Mouse (Mus musculus): ENCODE data around the gene Clic3. TPM values are rescaled to one million over a fixed set of nuclear protein-coding genes. Genes with fewer than 3 reads are reported as not detected.
"Not testable (repeated sequence)": the region's sequence is repeated elsewhere in the genome, so short reads cannot be mapped to it uniquely, and the experiment has no call there.

Clic3 gene
- under 1 TPM; 0.90 to 0.91 TPM for total RNA-seq (2021)
- long read RNA-seq, experiment 1, partial matches to known transcripts = 0 of 2 reads
- long read RNA-seq, experiment 1, other reads (novel, unspliced or antisense) = 0 of 2 reads
- long read RNA-seq, experiment 2, partial matches to known transcripts = 1 of 1 reads
- long read RNA-seq, experiment 2, other reads (novel, unspliced or antisense) = 0 of 1 reads

DNA sequence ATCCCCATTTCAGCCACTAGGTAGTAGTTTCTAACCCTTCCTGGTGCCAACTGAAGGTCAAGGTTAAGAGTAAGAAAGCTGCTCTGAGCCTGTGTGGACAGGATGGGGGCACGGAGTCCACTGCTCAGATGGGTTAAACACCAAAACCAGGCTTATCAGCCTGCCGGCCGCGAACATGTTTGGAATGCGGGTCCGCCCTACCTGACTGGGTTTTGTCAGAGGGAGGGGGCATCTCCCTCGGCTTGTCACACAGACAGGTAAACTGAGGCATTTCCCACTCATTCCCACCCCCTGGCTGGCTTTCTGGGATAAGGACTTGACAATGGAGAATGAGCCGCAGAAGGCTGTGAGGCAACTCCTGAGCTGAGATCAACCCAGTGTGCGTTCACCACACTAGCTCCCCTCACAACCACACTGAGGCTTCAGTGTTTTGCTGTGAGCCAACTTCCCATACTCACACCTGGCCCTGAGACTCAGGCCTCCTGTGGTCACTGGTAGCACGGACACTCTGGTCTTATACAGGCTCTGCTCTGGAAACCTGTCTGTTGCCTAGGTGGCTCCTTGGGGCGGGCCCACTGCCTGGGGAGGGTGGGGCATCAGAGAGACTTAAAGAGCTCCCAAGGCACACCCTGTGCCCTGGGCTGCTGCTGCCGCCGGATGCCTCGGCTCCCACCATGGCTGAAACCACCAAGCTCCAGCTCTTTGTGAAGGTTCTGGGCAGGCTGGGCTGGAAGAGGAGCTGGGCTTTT, at the start of gene Clic3:
Gene Clic3 (plus strand): TSS at position 634 of the 749 bp plus-strand sequence.
- peak; percentile 16 for DNase-seq

DNA sequence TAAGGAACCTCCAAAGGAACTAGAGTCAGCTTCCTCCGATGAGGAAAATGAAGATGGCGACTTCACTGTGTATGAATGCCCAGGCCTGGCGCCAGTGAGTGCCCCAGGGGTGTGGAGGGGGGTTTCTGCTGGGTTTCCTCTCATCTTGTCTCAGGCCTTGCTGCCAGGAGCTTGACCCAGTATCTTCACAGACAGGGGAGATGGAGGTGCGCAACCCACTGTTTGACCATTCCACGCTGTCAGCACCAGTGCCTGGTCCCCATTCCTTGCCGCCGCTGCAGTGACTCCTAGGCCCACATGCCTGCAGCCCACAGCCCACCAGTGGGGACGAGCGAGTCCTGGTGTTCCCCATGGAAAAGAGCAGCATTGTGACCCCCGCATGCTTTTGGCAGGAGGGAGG, 47.7 kb upstream of the Clic3 start:
- no peak for DNase-seq

DNA sequence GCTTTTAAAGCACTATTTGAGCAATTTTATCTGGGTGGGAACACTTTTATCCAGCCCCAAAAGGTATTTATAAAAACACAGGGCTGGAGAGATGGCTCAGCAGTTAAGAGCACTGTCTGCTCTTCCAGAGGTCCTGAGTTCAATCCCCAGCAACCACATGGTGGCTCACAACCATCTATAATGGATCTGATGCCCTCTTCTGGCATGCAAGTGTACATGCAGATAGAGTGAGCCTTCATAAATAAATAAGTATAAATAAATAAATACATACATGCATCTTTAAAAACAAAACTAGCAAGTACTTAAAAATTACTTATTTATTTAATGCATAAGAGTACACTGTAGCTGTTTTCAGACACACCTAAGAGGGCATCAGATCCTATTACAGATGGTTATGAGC, 43.2 kb upstream of the Clic3 start:
- not testable (repeated sequence) for DNase-seq

DNA sequence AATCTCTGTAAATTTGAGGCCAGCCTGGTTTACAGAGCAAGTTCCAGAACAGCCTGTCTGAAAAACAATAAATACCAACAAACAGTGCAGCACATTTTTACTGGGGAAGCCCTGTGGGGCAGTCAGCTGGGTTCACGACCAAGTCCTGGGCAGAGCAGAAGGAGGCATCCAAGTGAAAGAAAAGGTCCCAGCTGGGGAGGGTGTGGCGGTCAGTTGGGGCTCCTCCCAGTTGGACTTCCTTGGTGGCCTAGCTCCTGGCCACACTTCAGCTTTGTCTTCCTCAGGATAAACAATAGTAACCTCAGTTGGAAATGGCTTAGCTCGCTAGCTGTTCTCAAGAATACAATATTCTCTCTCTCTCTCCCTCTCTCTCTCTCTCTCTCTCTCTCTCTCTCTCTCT, 39.2 kb upstream of the Clic3 start:
- peak; percentile 45 for DNase-seq

DNA sequence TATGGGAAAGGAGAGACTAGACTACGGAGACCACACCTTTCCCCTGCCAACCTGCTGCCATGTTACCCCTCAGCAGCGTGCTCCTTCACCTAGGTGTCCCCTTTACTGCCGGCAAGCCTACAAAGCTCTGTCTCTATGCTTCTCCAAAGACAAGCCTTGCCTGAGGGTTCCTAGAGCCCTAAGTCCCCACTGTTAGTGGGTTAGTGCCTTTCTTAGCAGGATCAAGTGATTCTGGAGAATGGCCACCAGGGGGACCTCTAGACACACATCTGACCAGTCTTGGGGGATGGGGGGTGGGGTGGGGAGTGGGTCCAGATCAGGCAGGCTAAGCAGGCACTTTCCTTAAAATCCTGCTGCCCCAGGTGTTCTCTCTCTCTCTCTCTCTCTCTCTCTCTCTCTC, 34.7 kb upstream of the Clic3 start:
- peak; percentile 56 for DNase-seq

DNA sequence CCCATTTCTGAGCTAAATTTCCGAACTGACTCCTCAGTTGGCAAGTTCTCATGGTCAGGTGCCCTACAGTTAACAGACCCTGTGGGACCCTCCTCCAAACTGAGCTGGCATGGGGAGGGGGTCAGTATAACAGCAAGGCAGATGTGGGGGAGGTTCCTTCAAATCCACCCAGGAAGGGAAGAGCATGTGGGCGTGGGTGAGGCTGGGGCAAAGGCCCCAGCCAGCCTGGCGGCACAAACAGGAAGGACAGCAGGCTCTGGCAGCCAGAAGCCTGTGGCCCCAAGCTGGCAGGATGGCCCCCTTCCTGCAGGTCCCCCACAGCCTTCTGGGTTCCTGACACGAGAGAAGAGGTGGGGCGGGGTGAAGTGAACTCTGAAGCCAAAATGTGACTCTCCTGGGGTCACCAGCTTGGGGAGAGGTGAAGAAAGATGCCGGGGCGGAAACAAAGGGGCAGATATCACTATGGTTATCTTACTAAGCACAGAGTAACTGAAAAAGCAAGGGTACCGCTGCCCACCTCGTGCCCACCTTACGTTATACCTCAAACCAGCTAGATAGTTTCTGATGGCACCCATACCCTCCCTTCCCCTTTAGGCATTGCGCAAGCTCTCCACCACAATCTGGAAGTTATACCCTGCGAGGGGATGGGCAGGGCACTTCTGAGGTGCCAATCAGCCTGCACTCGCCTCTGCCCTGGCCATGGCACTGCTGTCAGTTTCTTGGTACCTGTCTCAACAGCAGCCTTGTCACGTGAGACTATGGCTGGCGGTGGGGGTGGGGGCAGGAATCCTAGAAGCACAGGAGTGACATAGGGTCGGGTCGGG, 33.8 kb upstream of the Clic3 start, which contains the start of gene Fut7:
Gene Fut7 (plus strand): TSS at position 681 of the 824 bp plus-strand sequence.
- no peak for DNase-seq

DNA sequence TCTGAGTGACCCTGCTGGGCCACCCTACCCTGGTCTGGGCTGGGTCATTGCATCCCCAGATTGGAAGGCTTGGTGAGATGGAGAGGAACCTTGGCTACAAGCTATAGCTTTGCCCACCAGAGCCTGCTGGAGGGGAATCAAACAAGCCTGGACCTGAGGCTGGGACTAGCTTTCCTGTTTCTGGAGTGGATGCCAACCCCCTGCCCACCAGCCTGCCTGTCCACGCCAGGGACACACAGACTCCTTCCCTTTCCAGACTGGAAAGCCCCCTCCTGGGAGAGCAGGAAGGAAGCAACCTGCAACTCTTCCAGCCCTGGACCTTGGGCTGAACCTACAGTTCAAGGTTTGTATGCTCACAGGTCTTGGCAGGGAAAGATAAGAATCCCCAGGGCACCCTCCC, 33.0 kb upstream of the Clic3 start:
- DNase-seq = no peak

DNA sequence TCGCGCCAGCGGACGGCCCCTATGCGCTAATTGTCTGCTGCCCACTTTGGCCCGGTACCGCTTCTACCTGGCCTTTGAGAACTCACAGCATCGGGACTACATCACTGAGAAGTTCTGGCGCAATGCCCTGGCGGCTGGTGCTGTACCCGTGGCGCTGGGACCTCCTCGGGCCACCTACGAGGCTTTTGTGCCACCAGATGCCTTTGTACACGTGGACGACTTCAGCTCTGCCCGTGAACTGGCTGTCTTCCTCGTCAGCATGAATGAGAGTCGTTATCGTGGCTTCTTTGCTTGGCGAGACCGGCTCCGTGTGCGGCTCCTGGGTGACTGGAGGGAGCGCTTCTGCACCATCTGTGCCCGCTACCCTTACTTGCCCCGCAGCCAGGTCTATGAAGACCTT, 31.2 kb upstream of the Clic3 start:
- DNase-seq = no peak

DNA sequence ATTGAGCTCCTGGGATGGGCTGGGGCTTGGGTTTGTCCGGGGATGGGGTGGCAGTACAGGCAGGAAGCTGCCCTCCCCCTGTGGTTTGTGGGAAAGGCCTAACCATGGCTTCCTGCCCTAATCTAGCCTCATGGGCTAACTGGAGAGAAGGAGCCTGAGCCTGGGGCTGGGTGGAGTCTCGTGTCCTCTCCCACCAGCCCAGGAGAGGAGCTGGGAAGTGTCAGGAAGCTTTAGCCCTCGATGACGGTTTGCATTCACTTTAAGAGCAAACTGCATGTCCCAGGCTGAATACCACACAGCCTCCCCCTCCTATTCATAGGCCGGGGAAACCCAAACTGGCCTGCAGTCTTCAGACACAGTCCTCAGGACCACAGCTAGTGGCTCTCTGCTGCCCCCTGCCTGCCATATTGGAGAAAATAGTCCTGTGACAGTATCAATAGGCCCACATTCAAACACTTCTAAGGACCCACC, 29.9 kb upstream of the Clic3 start:
- peak; percentile 76 for DNase-seq

DNA sequence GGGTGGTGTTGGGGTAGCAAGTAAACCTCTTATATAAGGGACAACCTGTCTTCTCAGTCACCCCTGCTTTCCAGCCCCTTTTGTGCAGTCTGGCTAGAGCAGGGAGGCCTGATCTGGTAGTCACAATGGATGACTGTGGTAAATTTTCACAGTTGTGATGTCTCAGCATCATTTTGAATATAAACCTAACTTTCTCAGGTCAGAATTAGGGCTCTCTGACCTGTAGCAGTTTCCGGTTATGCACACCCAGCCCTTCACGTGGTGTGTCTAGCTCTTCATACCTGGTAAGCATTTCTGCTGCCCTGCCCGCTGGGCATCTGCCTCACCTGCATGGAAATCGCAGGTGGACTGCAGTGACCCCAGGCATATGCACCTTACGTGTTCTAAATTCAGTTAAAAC, 29.4 kb upstream of the Clic3 start:
- no peak for DNase-seq

DNA sequence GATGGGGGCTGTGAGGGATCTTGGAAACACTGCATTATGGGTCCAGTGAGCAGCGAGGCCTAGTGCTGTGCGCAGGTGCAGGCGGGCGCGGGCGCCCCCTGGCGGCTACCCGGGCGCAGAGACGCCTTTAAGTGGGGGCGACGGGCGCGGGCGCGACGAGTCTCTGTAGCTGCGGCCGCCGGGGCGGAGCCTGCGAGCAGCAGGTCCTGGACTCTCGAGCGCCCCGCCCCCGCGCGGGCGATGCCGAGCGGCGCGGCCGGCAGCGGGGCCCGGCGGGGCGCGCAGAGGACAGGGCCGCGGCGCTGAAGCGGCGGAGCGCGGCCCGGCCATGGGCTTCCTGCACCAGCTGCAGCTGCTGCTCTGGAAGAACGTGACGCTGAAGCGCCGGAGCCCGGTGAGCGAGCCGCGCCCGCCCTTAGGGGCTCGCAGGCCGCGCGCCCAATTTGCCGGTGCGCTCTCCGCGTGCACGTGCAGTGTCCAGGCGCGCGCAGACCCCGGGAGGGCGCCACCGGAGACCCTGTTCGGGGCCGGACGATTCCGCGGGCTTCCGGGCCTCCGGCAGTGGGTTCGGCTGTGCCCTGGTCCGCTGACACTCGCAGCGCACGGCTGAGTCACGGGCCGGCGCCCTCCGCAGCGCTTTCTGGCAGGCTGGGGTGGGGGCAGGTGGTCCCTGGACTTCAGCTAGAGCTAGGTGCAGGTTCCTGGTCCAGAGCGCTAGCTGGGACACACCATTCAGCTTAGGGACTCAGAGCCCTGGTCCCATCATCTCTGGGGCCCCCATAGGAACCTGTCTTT, 28.0 kb upstream of the Clic3 start, which contains the start of gene Abca2:
Gene Abca2 (plus strand): TSS at position 262 of the 795 bp plus-strand sequence.
- peak; percentile 97 for DNase-seq

DNA sequence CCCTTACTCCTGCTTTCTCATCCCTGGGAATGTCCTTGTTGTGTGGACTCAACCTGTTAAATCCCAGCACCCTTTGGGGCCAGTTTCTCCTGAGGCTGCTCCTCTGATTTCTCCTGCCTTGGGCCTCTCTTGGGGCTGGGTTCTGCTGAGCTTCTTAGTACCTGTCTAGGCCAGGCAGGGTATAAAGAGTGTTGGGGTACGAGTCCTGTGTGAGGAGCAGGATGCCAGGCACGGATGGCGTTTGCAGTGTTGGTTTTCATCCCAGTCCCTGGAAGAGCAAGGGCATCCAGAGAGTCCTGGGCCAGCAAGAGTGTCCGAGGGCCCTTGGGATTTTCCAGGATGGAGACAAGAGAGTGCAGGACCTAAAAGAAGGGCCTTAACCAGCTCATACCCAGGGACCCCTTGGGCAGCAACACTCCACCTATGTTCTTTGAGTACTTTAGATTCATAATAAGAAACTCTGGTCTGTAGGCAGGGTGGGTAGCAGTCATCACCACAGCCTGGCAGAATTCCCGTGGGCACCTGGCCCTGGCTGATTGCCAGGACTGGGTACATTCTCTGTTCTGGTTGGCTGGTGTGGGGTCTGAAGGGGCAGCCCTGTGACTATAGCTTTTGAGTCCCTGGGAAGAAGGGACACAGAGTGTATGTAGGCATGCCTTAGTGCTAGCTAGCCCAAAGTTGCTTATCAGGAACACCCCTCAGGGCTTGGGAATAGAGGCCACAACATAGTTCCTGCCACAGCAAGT, 27.0 kb upstream of the Clic3 start:
- DNase-seq = no peak

DNA sequence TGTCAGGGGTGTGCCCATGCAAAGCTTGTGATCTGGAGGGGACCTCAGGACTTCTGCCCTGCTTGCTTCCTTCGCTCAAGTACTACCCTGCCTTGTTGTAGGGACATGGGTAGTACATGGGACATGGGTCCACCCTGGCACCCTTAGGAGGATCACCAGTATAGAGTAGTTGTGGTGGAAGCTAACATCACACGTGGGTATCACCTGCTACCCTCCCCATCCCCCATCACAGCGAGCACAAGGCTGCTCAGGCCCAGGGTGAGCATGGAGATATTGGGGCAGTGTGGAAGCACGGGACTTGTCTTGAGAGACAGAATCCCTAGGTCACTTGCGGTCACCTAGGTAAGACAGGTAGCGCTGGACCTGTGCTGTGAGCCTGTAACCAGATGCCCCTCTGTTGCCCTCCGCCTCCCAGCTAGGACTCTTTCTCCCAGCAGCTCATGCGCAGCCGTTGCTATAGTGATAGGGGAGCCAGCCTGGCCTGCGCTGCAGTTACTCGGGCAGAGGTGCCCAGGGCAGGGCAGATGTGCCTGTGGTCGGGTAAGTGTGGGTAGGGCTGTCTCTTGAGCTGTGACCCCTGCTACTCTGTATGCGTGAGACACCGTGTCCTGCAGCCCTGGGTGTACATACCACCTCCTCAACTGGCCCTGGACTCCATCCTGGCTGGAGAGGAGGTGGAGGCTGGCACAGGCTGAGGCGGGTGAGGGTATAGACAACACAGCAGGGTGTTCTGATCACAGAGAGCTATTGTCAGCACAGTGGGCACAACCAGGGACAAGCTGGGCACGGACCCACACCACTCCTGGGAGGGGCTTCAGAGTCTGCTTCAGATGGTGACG, 26.0 kb upstream of the Clic3 start:
- DNase-seq = no peak

DNA sequence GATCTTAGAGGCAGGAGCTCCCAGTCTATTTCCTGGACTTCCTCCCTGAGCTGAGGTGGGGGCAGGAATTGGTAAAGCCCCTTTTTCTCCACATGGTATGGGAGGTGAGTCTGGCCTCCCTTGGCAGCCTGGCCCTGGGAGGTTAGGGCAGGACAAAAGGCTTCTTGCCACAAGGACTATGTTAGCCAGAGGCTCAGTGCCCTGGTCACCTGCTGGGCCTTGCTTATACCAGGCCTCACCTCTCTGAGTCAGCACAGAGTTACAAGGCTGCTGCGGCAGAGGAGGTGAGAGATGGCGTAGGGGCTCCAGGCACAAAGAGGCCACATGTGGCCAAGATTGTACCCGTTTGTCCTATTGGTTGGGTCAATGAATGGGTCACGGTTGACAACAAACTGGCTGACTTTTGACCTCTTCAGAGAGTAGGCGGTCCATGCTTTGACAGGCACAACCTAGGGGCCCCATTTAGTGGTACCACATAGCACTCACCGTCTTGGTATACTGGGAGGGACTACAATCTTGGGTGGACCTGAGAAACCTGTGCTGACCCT, 25.3 kb upstream of the Clic3 start:
- no peak for DNase-seq

DNA sequence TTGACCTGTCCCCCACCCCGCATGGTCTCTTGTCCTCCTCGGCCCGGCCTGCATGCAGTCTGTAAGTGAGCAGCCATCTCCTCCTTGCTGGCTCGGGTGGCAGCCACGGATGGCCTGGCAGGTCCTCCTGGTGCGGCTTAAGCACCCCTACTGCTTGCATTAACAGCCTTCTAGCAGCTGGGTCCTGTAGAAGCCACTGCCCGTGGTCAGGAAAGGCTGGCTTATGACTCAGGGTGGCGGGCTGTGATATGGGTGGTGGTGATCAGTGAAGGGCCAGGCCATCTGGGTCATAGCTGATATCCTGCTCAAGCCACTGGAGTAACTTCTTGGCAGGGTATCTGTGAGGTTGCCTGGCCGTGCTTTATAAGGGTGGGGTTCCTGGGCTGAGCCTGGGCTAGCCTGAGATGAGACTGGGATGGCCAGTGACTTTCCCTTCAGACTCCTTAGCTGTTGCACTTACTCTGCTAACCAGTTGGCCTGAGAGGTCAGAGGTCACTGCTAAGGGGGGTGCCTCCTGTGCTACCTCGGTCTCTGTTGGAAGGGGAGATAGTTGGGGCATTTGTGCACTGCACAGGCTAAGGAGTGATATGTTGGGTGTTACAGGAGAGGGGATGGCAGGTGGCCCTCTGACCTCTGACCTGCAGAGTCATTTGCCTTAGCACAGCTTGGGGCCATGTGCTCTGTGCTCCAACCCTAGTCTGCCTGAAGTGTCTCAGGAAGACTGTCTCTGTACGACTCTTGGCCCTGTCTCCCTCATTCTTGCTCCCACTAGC, 24.1 kb upstream of the Clic3 start:
- DNase-seq = no peak

DNA sequence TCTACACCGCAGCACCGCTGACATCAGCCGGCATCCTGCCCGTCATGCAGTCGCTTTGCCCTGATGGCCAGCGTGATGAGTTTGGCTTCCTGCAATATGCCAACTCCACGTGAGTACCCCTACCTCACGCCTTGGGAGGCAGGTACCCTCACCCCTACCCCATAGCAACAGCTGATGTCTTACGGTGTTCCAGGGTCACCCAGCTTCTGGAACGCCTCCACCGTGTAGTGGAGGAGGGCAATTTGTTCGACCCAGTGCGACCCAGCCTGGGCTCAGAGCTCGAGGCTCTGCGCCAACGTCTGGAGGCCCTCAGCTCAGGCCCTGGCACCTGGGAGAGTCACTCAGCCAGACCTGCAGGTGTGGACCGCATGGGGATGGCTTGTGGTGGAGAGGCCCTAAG, 23.5 kb upstream of the Clic3 start:
- DNase-seq = no peak

DNA sequence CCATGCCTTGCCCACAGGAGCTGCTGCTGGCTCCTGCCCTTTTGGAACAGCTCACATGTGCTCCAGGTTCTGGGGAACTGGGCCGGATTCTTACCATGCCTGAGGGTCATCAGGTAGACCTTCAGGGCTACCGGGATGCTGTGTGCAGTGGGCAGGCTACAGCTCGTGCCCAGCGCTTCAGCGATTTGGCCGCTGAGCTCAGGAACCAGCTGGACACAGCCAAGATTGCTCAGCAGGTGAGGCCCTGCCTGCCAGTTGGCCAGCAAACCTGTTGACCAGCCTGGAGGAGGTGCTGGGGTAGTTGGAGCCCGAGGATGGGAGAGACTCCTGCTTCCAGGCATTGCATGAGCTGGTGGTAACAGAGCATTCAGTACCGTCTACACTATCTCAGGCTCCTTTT, 22.3 kb upstream of the Clic3 start:
- DNase-seq = no peak

DNA sequence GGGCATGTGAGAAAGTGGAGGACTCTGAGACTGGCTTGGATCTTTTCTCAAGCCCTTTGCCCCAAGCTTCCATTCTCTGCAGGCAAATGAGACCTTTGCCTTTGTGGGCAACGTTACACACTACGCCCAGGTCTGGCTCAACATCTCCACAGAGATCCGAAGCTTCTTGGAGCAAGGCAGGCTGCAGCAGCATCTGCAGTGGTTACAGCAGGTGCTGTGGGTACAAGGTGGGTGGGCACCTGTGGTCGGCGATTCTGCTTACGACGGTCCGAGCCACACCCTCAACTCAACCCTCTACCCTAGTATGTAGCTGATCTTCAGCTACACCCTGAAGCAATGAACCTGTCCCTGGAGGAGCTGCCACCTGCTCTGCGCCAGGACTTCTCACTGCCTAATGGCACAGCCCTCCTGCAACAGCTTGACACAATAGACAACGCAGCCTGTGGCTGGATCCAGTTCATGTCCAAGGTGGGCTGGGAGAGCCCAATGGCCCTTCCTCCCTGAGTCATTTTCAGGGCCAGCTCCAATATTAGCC, 20.3 kb upstream of the Clic3 start:
- DNase-seq = no peak

DNA sequence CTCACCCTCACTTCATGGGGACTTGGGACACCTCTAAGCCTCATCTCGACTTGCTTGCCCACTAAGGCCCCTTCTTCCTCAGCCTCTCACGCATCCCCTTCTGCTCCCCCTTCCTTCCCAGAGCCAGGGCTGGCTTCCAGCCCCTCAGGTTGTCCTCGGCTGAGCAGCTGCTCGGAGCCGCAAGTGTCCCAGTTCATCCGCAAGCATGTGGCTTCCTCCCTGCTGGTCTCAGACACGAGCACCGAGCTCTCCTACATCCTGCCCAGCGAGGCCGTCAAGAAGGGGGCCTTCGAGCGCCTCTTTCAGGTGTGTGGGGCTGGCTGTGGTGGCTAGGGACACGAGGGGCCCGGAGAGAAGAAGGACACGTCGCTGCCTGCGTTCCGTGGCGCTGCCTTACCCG, 15.6 kb upstream of the Clic3 start:
- DNase-seq = no peak
